Mouse (Mus musculus) bone marrow macrophage, adult 2 months (primary cell): ENCODE results near the gene Fhl5.

Experiments used
- CTCF ChIP-seq: IDR thresholded peaks from 2 replicates; pipeline ENCODE4 v1.5.1; 2012; ENCODE audit warnings: low read depth, mild to moderate bottlenecking, low read length, moderate library complexity
- POLR2A ChIP-seq: IDR thresholded peaks from 2 replicates; pipeline ENCODE4 v1.6.1; 2012; ENCODE audit warnings: mild to moderate bottlenecking, low read depth, low read length, borderline replicate concordance

DNA sequence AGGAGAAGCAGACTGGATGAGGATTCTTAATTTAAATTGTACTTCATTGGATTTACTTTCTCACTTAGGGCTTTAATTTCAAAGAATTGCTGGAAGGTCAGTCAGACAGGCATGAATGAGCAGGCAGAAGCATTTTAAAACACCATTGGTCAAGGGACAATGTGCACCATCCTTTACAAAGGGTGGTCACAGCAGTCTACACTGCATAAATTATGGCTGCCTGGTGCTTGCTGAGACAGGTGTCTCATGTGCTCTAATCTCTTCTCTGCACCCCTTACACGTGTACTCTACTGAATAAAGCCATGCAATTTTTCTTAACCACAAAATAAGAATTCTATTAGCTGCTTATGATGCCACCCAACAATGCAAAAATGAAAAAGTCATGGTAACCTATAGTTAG lies 15.1 kb downstream of the Fhl5 start:
- TF ChIP-seq CTCF, result no peak
- TF ChIP-seq POLR2A, result no peak
